Mouse (Mus musculus): Measurements from ENCODE around the gene Fkbp4. TPM values are rescaled to one million over a fixed set of nuclear protein-coding genes. Genes with fewer than 3 reads are reported as not detected.

Fkbp4 gene
- 550 and 556 TPM in 2 replicates for polyA plus RNA-seq (2015; fragmentation: Nextera tagmentation; extraction: Ambion mirVana)

DNA sequence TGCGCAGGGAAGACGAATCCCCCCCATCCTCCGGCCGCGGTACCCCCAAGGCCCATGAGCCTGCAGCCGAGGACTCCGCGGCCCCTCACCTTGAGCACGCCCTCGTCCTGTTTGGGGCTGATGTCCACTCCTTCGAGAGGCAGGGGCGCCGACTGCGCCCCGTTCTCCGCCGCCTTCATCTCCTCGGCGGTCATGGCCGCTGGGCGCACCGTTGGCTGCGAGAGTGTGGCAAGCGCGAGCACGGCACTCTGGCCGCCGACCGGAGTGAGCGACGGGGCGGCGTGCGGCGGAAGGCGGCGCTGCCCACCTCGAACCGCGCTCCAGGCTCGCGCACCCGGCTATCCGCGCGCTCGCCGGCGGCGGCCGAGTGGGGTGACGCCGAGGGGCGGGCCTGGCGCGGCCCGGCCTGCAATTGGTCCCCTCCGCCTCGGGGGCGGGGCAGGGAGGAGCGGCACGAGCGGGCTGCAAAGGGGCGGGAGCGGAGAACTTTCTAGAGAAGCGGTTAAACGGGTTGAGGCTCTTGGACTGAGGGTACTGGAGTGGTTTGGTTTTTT is at the start of gene Fkbp4:
Fkbp4 (minus strand) TSS at position 361 of the 554 bp plus-strand sequence.
- Histone ChIP-seq H3K9ac (replicated peaks; ENCODE audit: low read length) (peak within 1 kb of the TSS; percentile 97), H3K27ac (ENCODE audit: low read length) (peak within 1 kb of the TSS; percentile 98), H3K27me3 (ENCODE audit: insufficient read depth, low read length) (no peaks in the 10 kb centered on the region), H3K36me3 (ENCODE audit: insufficient read depth, low read length) (peaks cover 31% of the 10 kb centered on the region), H3K4me2 (replicated peaks; ENCODE audit: low read depth, low read length) (peak within 1 kb of the TSS; percentile 70), H3K4me3 (ENCODE audit: low read length) (peak within 1 kb of the TSS; percentile 98), H3K9me3 (ENCODE audit: low read length) (no peaks in the 10 kb centered on the region), H3K4me1 (ENCODE audit: insufficient read depth, low read length) (peaks cover 19% of the 10 kb centered on the region)
- WGBS, result under 1% methylated on average over 63 of the region's 67 CpGs
- ATAC-seq (ENCODE audit: low FRiP score, low TSS enrichment), result peak; percentile 95

- Histone ChIP-seq H3K27ac (ENCODE audit: low read length) (no peak overlapping the region), H3K36me3 (ENCODE audit: insufficient read depth, low read length) (no peaks in the 10 kb centered on the region), H3K9me3 (ENCODE audit: low read length) (no peaks in the 10 kb centered on the region), H3K27me3 (ENCODE audit: insufficient read depth, low read length) (no peaks in the 10 kb centered on the region), H3K9ac (replicated peaks; ENCODE audit: low read length) (no peak overlapping the region), H3K4me3 (ENCODE audit: low read length) (no peak overlapping the region), H3K4me2 (replicated peaks; ENCODE audit: low read depth, low read length) (no peak overlapping the region), H3K4me1 (ENCODE audit: insufficient read depth, low read length) (no peaks in the 10 kb centered on the region)
- WGBS, result 86% methylated on average over 11 of the region's 11 CpGs
- no peak for ATAC-seq (ENCODE audit: low FRiP score, low TSS enrichment)
Measured at GRCm38 (mm10) chr6:128487736-128488135, 49.3 kb upstream of the Fkbp4 start.

DNA sequence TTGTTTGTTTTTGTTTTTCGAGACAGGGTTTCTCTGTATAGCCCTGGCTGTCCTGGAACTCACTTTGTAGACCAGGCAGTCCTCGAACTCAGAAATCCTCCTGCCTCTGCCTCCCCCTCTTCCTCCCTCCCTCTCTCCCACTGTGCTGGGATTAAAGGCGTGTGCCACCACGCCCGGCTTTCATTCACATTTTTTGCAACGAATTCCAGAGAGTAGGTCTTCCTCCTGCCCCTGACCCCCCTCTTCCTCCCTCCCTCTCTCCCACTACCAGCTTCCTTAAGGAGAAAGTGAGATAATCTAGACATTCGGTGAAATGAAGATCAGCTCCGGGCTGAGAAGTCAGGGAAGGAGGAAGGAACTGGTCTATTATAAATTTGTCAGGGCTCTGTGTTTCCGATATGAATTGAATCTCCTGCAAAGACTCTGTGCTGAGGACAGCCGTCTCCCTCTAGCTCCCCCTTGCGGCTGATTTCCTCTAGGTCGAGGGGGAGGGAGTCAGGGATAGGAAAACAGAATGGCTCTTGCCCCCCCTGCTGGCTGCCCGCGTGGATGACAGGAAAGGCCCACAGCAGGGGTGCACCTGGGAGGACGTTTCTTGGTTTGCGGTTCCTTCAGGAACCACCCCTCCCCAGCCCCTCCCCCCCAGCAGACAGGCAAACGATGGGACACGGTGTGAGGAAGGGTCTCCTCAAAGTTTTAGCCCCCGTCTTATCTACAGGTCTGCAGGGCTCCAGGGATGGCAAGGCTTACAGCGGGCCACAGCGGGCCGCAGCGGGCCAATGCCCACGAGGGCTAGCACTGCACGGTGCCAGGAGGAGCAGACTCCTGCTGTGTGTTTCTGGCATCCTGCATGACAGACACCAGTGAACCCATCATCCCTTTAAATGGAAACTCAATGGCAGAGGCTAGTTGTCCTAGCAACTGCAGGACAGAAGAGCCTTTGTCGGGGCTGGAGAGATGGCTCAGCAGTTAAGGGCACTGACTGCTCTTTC is 41.3 kb upstream of the Fkbp4 start:
- Histone ChIP-seq H3K4me1 (ENCODE audit: insufficient read depth, low read length) (0 out of 2 replicates have a peak, but pooled peaks cover 3% of the 10 kb centered on the region), H3K9me3 (ENCODE audit: low read length) (no peaks in the 10 kb centered on the region), H3K4me3 (ENCODE audit: low read length) (no peak overlapping the region), H3K9ac (replicated peaks; ENCODE audit: low read length) (0 out of 2 replicates have a peak overlapping the region, but pooled peaks have one; percentile 17), H3K36me3 (ENCODE audit: insufficient read depth, low read length) (no peaks in the 10 kb centered on the region), H3K4me2 (replicated peaks; ENCODE audit: low read depth, low read length) (peak overlapping the region; percentile 41), H3K27me3 (ENCODE audit: insufficient read depth, low read length) (no peaks in the 10 kb centered on the region), H3K27ac (ENCODE audit: low read length) (no peak overlapping the region)
- peak; percentile 94 for ATAC-seq (ENCODE audit: low FRiP score, low TSS enrichment)
- 22% methylated on average over 26 of the region's 26 CpGs for WGBS

DNA sequence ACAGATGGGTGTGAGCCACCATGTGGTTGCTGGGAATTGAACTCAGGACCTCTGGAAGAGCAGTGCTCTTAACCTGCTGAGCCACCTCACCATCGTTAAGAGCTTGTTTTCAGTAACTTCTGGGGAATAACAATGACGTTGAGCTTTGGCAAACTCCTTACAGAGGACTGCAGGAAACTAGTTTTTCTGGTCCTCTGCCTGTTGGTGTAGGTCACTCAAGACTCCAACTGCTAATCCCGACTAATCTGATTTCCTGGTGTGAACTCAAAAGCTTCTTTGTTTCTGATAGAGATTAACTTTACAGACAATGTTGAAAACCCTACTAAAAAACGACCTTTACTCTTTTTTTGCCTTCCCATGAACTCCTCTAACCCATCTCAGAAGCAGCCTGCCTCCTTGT is 39.0 kb upstream of the Fkbp4 start:
- no peaks in the 10 kb centered on the region for H3K36me3 ChIP-seq (ENCODE audit: insufficient read depth, low read length)
- H3K9ac ChIP-seq (replicated peaks; ENCODE audit: low read length), result no peak overlapping the region
- H3K27me3 ChIP-seq (ENCODE audit: insufficient read depth, low read length), result no peaks in the 10 kb centered on the region
- H3K4me1 ChIP-seq (ENCODE audit: insufficient read depth, low read length), result 0 out of 2 replicates have a peak, but pooled peaks cover 3% of the 10 kb centered on the region
- no peak overlapping the region for H3K27ac ChIP-seq (ENCODE audit: low read length)
- WGBS, result 35% methylated on average over 4 of the region's 4 CpGs
- H3K4me2 ChIP-seq (replicated peaks; ENCODE audit: low read depth, low read length), result no peak overlapping the region
- no peak overlapping the region for H3K4me3 ChIP-seq (ENCODE audit: low read length)
- no peaks in the 10 kb centered on the region for H3K9me3 ChIP-seq (ENCODE audit: low read length)
- no peak for ATAC-seq (ENCODE audit: low FRiP score, low TSS enrichment)

DNA sequence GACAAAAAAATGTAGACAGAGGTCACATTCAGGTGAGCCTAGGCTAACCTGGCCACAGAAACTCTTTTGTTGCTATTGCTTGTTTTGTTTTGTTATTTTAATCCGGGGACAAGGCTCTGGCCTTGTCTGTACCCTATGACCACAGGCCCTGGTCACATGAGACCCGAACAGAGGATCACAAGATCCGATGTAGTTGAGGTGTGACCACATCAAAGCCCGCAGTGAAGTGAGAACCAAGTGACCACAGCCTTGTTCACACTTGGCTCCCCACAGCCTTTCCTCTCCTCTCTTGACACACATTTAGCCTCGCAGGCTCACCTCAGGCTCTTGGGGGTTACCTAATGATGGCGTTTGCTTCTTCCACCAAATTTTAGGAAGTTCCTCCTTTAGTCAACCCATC is 35.6 kb upstream of the Fkbp4 start:
- Histone ChIP-seq H3K4me3 (ENCODE audit: low read length) (no peak overlapping the region), H3K4me1 (ENCODE audit: insufficient read depth, low read length) (0 out of 2 replicates have a peak, but pooled peaks cover 3% of the 10 kb centered on the region), H3K36me3 (ENCODE audit: insufficient read depth, low read length) (no peaks in the 10 kb centered on the region), H3K27ac (ENCODE audit: low read length) (no peak overlapping the region), H3K9ac (replicated peaks; ENCODE audit: low read length) (no peak overlapping the region), H3K27me3 (ENCODE audit: insufficient read depth, low read length) (no peaks in the 10 kb centered on the region), H3K4me2 (replicated peaks; ENCODE audit: low read depth, low read length) (no peak overlapping the region), H3K9me3 (ENCODE audit: low read length) (no peaks in the 10 kb centered on the region; the same call in 1 of the 2 replicates)
- ATAC-seq (ENCODE audit: low FRiP score, low TSS enrichment), result no peak
- WGBS, result 75% methylated on average over 6 of the region's 6 CpGs

DNA sequence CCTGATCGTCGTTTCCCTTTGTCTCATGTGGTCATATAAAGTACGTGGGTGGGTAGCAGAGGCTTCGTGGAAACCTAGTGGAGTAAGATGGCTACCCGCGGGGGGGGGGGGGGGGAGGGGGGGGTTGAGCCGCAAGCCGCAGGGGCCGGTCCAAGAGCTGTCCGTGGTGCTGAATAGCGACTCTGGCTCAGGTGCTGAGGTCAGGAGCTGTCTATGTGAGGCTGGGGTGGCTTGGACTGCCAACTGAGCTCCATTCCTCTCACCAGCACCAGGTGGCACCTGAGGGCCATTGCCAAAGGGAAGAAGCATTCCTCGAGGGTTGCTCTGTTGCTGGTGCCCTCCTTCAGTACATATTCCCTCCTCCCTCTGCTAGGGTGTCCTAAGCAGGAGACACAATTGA is 31.0 kb upstream of the Fkbp4 start:
- Histone ChIP-seq H3K36me3 (ENCODE audit: insufficient read depth, low read length) (no peaks in the 10 kb centered on the region), H3K4me1 (ENCODE audit: insufficient read depth, low read length) (no peaks in the 10 kb centered on the region), H3K4me3 (ENCODE audit: low read length) (no peak overlapping the region), H3K9me3 (ENCODE audit: low read length) (no peaks in the 10 kb centered on the region; the same call in 1 of the 2 replicates), H3K4me2 (replicated peaks; ENCODE audit: low read depth, low read length) (peak overlapping the region; percentile 32), H3K27me3 (ENCODE audit: insufficient read depth, low read length) (no peaks in the 10 kb centered on the region), H3K9ac (replicated peaks; ENCODE audit: low read length) (no peak overlapping the region), H3K27ac (ENCODE audit: low read length) (no peak overlapping the region)
- WGBS, result 9% methylated on average over 10 of the region's 12 CpGs
- peak; percentile 49; the same call in 1 of the 2 replicates for ATAC-seq (ENCODE audit: low FRiP score, low TSS enrichment)

- no peak overlapping the region for H3K4me2 ChIP-seq (replicated peaks; ENCODE audit: low read depth, low read length)
- H3K36me3 ChIP-seq (ENCODE audit: insufficient read depth, low read length), result no peaks in the 10 kb centered on the region
- no peaks in the 10 kb centered on the region; the same call in 1 of the 2 replicates for H3K9me3 ChIP-seq (ENCODE audit: low read length)
- H3K4me1 ChIP-seq (ENCODE audit: insufficient read depth, low read length), result no peaks in the 10 kb centered on the region
- no peak for ATAC-seq (ENCODE audit: low FRiP score, low TSS enrichment)
- no peak overlapping the region for H3K27ac ChIP-seq (ENCODE audit: low read length)
- no peak overlapping the region for H3K9ac ChIP-seq (replicated peaks; ENCODE audit: low read length)
- no peak overlapping the region for H3K4me3 ChIP-seq (ENCODE audit: low read length)
- WGBS, result 49% methylated on average over 2 of the region's 2 CpGs
- no peaks in the 10 kb centered on the region for H3K27me3 ChIP-seq (ENCODE audit: insufficient read depth, low read length)
Measured at GRCm38 (mm10) chr6:128467298-128467697, 28.8 kb upstream of the Fkbp4 start.

GRCm38 (mm10) chr6:128466563-128466962 is 28.1 kb upstream of the Fkbp4 start:
- WGBS, result 69% methylated on average over 3 of the region's 3 CpGs

GRCm38 (mm10) chr6:128466043-128466442 is 27.6 kb upstream of the Fkbp4 start:
- WGBS, result 65% methylated on average over 7 of the region's 7 CpGs
- Histone ChIP-seq H3K4me3 (ENCODE audit: low read length) (no peak overlapping the region), H3K27ac (ENCODE audit: low read length) (no peak overlapping the region), H3K4me1 (ENCODE audit: insufficient read depth, low read length) (no peaks in the 10 kb centered on the region), H3K9ac (replicated peaks; ENCODE audit: low read length) (no peak overlapping the region), H3K4me2 (replicated peaks; ENCODE audit: low read depth, low read length) (no peak overlapping the region), H3K27me3 (ENCODE audit: insufficient read depth, low read length) (no peaks in the 10 kb centered on the region), H3K9me3 (ENCODE audit: low read length) (no peaks in the 10 kb centered on the region; the same call in 1 of the 2 replicates), H3K36me3 (ENCODE audit: insufficient read depth, low read length) (no peaks in the 10 kb centered on the region)
- no peak for ATAC-seq (ENCODE audit: low FRiP score, low TSS enrichment)

More at GRCm38 (mm10) chr6:128466563-128466962, 28.1 kb upstream of the Fkbp4 start:
- Histone ChIP-seq H3K27ac (ENCODE audit: low read length) (no peak overlapping the region), H3K4me1 (ENCODE audit: insufficient read depth, low read length) (no peaks in the 10 kb centered on the region), H3K36me3 (ENCODE audit: insufficient read depth, low read length) (no peaks in the 10 kb centered on the region), H3K9ac (replicated peaks; ENCODE audit: low read length) (no peak overlapping the region), H3K9me3 (ENCODE audit: low read length) (no peaks in the 10 kb centered on the region; the same call in 1 of the 2 replicates), H3K4me3 (ENCODE audit: low read length) (no peak overlapping the region), H3K4me2 (replicated peaks; ENCODE audit: low read depth, low read length) (no peak overlapping the region), H3K27me3 (ENCODE audit: insufficient read depth, low read length) (no peaks in the 10 kb centered on the region)
- no peak for ATAC-seq (ENCODE audit: low FRiP score, low TSS enrichment)
